Mouse (Mus musculus) CH12.LX (cell line): ENCODE results near the gene Wdfy4. TPM values are rescaled to one million over a fixed set of nuclear protein-coding genes. Genes with fewer than 3 reads are reported as not detected.

Experiments
- DNase-seq: peaks from one replicate; pipeline ENCODE4 v3.0.0-alpha.2; 2013; ENCODE audit errors: extremely low read depth
- H3K27ac ChIP-seq: 2 replicates; pipeline ENCODE4 v1.5.1; 2012; ENCODE audit warnings: low read depth, mild to moderate bottlenecking, control low read depth, moderate library complexity; ENCODE audit not compliant: insufficient read depth
- H3K27me3 ChIP-seq: replicated peaks from 2 replicates; pipeline ENCODE3; 2012; ENCODE audit warnings: inconsistent platforms
- H3K36me3 ChIP-seq, 2 experiments: replicated peaks in 1 of 2; 2 replicates each; pipeline versions ENCODE3 to v1.6.1; 2012; ENCODE audit warnings: inconsistent platforms in 1 of 2, low read length in 1 of 2, mild to moderate bottlenecking in 1 of 2, mixed read lengths in 1 of 2, moderate library complexity in 1 of 2; ENCODE audit not compliant: control insufficient read depth in 1 of 2, insufficient read depth in 1 of 2
- H3K4me1 ChIP-seq, 2 experiments: 2 replicates each; pipeline ENCODE4 v1.6.1; 2012; ENCODE audit warnings: inconsistent platforms in 1 of 2, moderate library complexity in 1 of 2; ENCODE audit not compliant: insufficient read depth in 2 of 2, control insufficient read depth in 1 of 2
- H3K4me2 ChIP-seq: 2 replicates; pipeline ENCODE4 v1.6.1; 2012; ENCODE audit warnings: low read depth, mild to moderate bottlenecking, control low read depth; ENCODE audit not compliant: poor library complexity, insufficient read depth, severe bottlenecking
- H3K4me3 ChIP-seq, 3 experiments: fragments of 150-350 bp in 1 of 3; sonication (generic) in 1 of 3; replicated peaks in 1 of 3; 2 replicates each; pipeline versions ENCODE3 to v1.5.1; 2011 to 2012; ENCODE audit warnings: low read depth in 2 of 3, low read length in 2 of 3, mild to moderate bottlenecking in 2 of 3, moderate library complexity in 2 of 3, control low read depth in 1 of 3, improper control_type of control experiment in 1 of 3, inconsistent platforms in 1 of 3, mixed read lengths in 1 of 3; ENCODE audit not compliant: poor library complexity in 1 of 3
- H3K79me2 ChIP-seq: replicated peaks from 2 replicates; pipeline ENCODE4 v1.6.1; 2012; ENCODE audit warnings: mild to moderate bottlenecking, moderate library complexity; ENCODE audit not compliant: control insufficient read depth, poor library complexity, insufficient read depth, severe bottlenecking; ENCODE audit errors: extremely low read depth
- H3K9ac ChIP-seq: 2 replicates; pipeline ENCODE4 v1.6.1; 2012; ENCODE audit warnings: low read depth, mild to moderate bottlenecking, control low read depth, moderate library complexity; ENCODE audit not compliant: insufficient read depth
- H3K9me3 ChIP-seq: replicated peaks from 2 replicates; pipeline ENCODE3; 2012; ENCODE audit warnings: low read length, inconsistent platforms, mixed read lengths
- BHLHE40 ChIP-seq: IDR thresholded peaks from 2 replicates; pipeline ENCODE4 v1.6.1; 2011; ENCODE audit warnings: mild to moderate bottlenecking, low read depth, low read length, improper control_type of control experiment
- EP300 ChIP-seq: IDR thresholded peaks from 2 replicates; pipeline ENCODE4 v1.6.1; 2011; ENCODE audit warnings: low read length, improper control_type of control experiment
- ETS1 ChIP-seq: conservative IDR thresholded peaks from 2 replicates; pipeline ENCODE4 v1.6.1; 2012; ENCODE audit warnings: low read depth, mild to moderate bottlenecking, inconsistent platforms, low read length, improper control_type of control experiment, moderate library complexity
- HCFC1 ChIP-seq: IDR thresholded peaks from 2 replicates; pipeline ENCODE4 v1.6.1; 2012; ENCODE audit warnings: low read depth, mild to moderate bottlenecking, inconsistent platforms, low read length, improper control_type of control experiment
- IRF4 ChIP-seq: IDR thresholded peaks from 2 replicates; pipeline ENCODE4 v1.6.1; 2014; ENCODE audit warnings: low read depth, mild to moderate bottlenecking, inconsistent platforms, low read length, improper control_type of control experiment
- KAT2A ChIP-seq: IDR thresholded peaks from 2 replicates; pipeline ENCODE4 v1.6.1; 2012; ENCODE audit warnings: low read length, improper control_type of control experiment, inconsistent platforms; ENCODE audit not compliant: insufficient replicate concordance
- MEF2A ChIP-seq: IDR thresholded peaks from 2 replicates; pipeline ENCODE4 v1.6.1; 2014; ENCODE audit warnings: low read depth, mild to moderate bottlenecking, inconsistent platforms, low read length, improper control_type of control experiment, borderline replicate concordance
- NRF1 ChIP-seq: IDR thresholded peaks from 2 replicates; pipeline ENCODE4 v1.6.1; 2014; ENCODE audit warnings: low read depth, mild to moderate bottlenecking, inconsistent platforms, low read length, improper control_type of control experiment, moderate library complexity
- TCF12 ChIP-seq: IDR thresholded peaks from 2 replicates; pipeline ENCODE4 v1.6.1; 2014; ENCODE audit warnings: low read depth, mild to moderate bottlenecking, inconsistent platforms, low read length, improper control_type of control experiment
- UBTF ChIP-seq: IDR thresholded peaks from 2 replicates; pipeline ENCODE4 v1.6.1; 2012; ENCODE audit warnings: low read depth, mild to moderate bottlenecking, inconsistent platforms, low read length, improper control_type of control experiment, moderate library complexity
- USF1 ChIP-seq: IDR thresholded peaks from 2 replicates; pipeline ENCODE4 v1.6.1; 2014; ENCODE audit warnings: low read depth, mild to moderate bottlenecking, inconsistent platforms, low read length, improper control_type of control experiment
- USF2 ChIP-seq: conservative IDR thresholded peaks from 2 replicates; pipeline ENCODE4 v1.6.1; 2011; ENCODE audit warnings: low read depth, low read length, improper control_type of control experiment
- ZC3H11A ChIP-seq: IDR thresholded peaks from 2 replicates; pipeline ENCODE4 v1.6.1; 2012; ENCODE audit warnings: low read depth, mild to moderate bottlenecking, inconsistent platforms, low read length, improper control_type of control experiment
- ZMIZ1 ChIP-seq: IDR thresholded peaks from 2 replicates; pipeline ENCODE4 v1.6.1; 2012; ENCODE audit warnings: low read depth, mild to moderate bottlenecking, inconsistent platforms, low read length, improper control_type of control experiment
- dilution Hi-C: fragments of 300-500 bp; cut with MboI; formaldehyde crosslinking; loops from 2 replicates; pipeline ENCODE4 v1.14.3; 2020; ENCODE audit warnings: low sequenced_read_pairs; ENCODE audit not compliant: extremely low pct_unique_long_range_greater_than_20kb, extremely low pct_ligation_motif_present
- in situ Hi-C: fragments of 300-500 bp; cut with MboI; formaldehyde crosslinking; loops from 3 replicates; pipeline ENCODE4 v1.14.3; 2019; ENCODE audit warnings: low sequenced_read_pairs, low pct_ligation_motif_present, low pct_unique_long_range_greater_than_20kb, mixed read lengths
- polyA plus RNA-seq: library from polyadenylated mRNA; unstranded; fragments of >175 nt; gene quantifications from 2 replicates; pipeline ENCODE4 v1.2.1, GENCODE M21; 2012; ENCODE audit warnings: low read depth; ENCODE audit not compliant: insufficient read length
- total RNA-seq, 2 experiments: library from RNA; depleted of rRNA; stranded (reverse); fragments of 300-350 nt in 1 of 2; fragments of >200 nt in 1 of 2; gene quantifications; 2 replicates each; pipeline ENCODE4 v1.2.3; 2012 to 2014

Wdfy4 gene
- total and polyA plus RNA-seq, 3 experiments, result 56.0 to 140 (median 115) TPM

- no peak for DNase-seq
- Histone ChIP-seq H3K36me3 (no peaks in the 10 kb centered on the region), H3K4me3 (no peak overlapping the region), H3K9ac (no peak overlapping the region), H3K27me3 (no peaks in the 10 kb centered on the region), H3K27ac (no peak overlapping the region), H3K4me1 (peaks cover 27 to 59% of the 10 kb centered on the region in 2 experiments), H3K9me3 (no peaks in the 10 kb centered on the region), H3K79me2 (no peaks in the 10 kb centered on the region), H3K4me2 (peak overlapping the region; percentile 70)
- dilution Hi-C loops (no loop called here), in situ Hi-C loops (no loop called here)
- no peak for TF ChIP-seq EP300
- TF ChIP-seq UBTF, result no peak
- TF ChIP-seq USF1, result no peak
- no peak for TF ChIP-seq MEF2A
- TF ChIP-seq USF2, result no peak
- no peak for TF ChIP-seq BHLHE40
- no peak for TF ChIP-seq ZMIZ1
- no peak for TF ChIP-seq NRF1
- TF ChIP-seq ETS1, result no peak
Measured at GRCm38 (mm10) chr14:33232048-33232447, 46.7 kb upstream of the Wdfy4 start.

GRCm38 (mm10) chr14:33231311-33231710, 46.0 kb upstream of the Wdfy4 start:
- H3K36me3 ChIP-seq, result no peaks in the 10 kb centered on the region
- peaks cover 27 to 58% of the 10 kb centered on the region in 2 experiments for H3K4me1 ChIP-seq
- H3K9ac ChIP-seq, result no peak overlapping the region
- H3K4me3 ChIP-seq, result no peak overlapping the region
- H3K27me3 ChIP-seq, result no peaks in the 10 kb centered on the region
- H3K79me2 ChIP-seq, result no peaks in the 10 kb centered on the region
- no peak overlapping the region for H3K27ac ChIP-seq
- H3K9me3 ChIP-seq, result no peaks in the 10 kb centered on the region
- dilution Hi-C loops (no loop called here), in situ Hi-C loops (no loop called here)
- 0 out of 2 replicates have a peak, but pooled peaks have one; percentile 38 for TF ChIP-seq TCF12
- peak; percentile 53; the same call in 1 of the 2 replicates for TF ChIP-seq ETS1
- TF ChIP-seq ZC3H11A, result no peak
- TF ChIP-seq BHLHE40, result peak; percentile 41
- peak; percentile 29; the same call in 1 of the 2 replicates for TF ChIP-seq IRF4
- no peak for TF ChIP-seq KAT2A
- TF ChIP-seq HCFC1, result no peak
- H3K4me2 ChIP-seq, result peak overlapping the region; percentile 70
- peak; percentile 66 for DNase-seq
